Mouse (Mus musculus): ENCODE measurements around the gene Hrasls5. TPM values are rescaled to one million over a fixed set of nuclear protein-coding genes. Genes with fewer than 3 reads are reported as not detected.

Gene Hrasls5
- total RNA-seq (2021): not detected
- long read RNA-seq, experiment 1: 0 reads
- long read RNA-seq, experiment 2: 0 reads

DNA sequence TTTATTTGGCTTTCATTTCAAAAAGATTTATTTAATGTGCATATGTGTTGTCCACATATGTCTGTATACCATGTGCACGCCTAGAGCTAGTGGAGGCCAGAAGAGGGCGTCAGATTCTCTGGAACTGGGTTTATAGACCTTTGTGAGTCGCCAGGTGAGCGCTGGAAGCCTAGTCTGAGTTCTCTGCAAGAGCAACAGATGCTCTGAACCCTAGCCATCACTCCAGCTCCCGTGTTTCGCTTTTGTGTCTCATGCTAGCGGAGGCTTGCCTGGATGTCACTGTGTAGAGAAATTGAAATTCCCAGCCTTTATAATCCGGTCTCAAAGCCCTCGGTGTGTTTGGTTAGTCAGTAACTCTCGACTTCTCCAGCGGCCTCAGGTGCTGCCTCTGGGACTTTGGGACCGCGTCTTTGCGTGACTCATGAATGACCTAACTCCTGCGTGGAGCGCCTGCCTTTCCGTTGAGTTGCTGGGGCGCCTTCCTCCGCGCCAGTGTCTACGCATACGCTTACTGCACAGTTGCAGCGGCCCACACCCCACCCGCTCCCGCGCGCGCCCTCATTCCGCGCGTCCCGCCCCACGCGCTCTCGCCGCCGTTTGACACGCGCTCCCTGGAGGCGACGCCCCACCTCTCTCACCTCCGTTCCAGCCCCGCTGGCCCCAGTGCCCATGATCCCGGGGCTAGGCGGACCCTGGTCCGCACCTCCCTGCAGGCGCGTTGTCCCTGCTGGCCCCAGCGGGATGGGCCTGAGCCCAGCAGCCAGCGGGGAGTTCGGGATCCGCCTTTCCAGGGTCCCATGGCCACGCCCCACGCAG, at the start of gene Hrasls5:
Gene Hrasls5, plus strand, starts transcription at position 600 of the 816 bp plus-strand sequence.
- peak; percentile 16 for DNase-seq

DNA sequence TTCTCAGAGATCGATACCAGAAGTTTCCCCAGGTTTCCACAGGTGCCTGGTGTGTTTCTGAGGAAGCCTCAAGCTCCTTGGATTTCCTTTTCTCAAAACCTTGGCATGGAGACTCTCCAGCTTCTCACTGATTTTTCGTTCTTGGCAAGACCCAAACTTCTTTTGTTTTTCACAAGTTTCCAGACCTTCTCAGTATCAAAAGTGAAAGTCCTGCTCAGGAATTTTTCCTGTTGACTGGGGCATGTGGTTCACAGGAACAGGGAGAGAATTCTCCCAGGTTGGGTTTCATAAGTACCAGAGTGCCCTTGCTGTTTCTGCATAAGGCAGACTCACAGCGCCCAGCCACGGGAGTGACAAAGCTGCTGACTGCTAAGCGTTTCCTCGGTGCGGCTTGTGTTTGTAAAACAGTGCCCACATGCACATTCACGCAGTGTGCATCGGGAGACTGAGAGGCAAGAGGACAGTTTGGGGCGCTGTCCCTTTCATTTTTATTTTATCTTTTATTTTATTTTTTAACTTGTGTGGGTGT, 49.7 kb upstream of the Hrasls5 start:
- no peak for DNase-seq

DNA sequence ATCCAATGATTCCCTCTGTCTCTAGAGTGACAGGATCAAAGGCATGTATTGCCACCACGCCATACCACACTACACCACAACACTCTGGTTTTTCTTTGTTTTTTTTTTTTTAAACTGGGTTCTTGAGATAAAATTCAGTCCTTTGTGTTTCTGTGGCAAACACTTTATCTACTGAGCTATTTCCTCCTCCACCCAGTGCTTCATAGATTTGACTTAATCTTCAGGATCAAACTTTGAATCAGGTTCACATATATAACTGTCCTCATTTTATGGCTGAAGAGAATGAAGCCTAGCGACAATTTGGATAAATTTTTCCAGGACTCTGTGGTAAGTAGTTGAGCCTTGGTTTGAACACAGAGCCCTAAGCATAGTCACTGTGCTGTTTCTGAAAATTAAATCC, 48.7 kb upstream of the Hrasls5 start:
- no peak for DNase-seq

DNA sequence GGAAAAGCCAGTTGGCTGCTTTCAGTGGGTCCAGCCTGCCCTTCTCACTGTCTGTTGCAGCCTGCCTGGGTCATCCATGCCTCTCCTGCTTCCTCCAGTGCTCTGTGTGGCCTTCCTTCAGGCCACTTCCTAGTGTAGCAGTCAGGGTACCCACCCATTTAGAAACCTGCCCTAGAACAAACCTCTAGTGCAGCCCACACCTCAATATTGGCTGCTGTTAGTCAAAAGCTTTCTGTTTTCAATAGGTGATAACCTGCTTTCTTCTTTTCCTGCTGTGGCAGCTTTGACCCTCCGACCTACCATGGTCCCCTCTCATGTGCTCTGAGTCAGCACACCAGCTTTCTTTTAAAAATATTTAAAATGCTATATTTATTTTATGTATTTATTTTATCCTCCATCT, 47.9 kb upstream of the Hrasls5 start:
- no peak for DNase-seq

DNA sequence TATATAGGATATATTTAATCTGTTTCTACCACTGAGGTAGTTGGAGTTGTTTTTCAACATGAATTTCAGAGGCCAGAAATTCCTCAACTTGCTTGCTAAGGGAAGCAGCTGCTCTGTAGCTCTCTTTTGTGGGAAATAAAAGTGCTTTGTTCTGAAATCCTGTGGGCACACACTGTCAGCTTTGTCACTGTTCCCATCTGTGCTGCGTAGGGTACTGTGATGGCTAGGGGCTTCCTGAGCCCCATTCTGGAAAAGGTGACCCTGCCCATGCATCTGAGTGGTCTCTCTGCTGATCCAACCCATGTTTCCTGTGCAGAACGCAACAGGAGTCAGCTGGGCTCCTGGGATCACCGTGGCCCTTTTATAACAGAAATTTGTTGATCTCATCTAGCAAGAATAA, 45.5 kb upstream of the Hrasls5 start:
- no peak for DNase-seq

DNA sequence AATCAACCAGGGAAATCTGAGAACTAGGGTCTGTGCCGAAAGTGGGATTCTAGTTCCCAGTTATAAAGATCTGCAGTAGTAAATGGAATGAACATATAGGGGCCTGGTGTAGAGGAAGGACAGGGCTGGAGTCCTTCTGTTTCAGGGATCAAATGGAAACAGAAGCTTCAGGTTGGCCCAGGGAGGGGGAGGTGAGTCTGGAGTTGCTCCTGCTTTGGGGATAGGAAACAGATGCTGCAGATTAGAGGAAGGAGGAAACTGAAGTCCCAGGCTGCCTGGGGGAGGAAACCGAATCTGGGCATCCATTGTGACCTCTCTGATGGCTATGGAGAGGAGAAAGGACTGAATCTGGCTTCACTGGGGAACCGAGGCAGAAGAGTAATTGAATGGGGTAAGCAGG, 44.0 kb upstream of the Hrasls5 start:
- no peak for DNase-seq

DNA sequence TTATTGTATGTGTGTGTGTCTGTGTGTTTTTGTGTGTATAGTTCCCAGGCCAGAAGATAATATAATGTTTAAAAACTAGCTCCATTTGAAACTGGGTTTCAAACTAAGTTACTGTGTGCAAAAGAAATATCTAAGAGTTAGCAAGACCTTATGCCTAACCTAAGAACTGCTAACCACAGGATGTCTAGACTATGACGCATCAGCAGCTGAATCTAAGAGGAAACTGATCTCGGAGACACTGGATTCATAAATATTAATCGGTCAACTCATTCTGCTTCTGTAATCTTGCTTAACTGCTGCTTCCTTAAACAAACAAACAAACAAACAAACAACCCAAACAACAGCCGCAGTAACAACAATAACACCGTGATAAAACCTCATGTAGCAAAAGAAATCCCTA, 42.7 kb upstream of the Hrasls5 start:
- DNase-seq: no peak

DNA sequence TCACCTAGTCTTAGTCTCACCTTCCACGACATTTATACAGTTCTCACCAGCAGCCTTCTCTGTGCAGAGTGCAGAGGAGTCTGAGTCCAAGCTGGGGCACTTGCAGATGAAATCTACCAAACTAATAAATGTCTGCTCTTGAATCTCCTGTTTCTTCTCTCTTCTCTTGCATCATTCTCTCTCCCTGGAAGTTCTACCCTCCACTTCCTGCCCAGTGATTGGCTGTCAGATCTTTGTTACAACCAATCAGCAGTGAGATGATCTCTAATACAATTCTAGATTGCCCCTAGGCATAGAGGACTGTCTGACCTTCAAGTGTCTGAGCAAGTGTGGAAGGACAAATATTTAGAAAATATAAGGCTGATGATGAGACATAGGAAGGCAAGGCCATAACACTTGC, 36.2 kb upstream of the Hrasls5 start:
- DNase-seq: no peak

DNA sequence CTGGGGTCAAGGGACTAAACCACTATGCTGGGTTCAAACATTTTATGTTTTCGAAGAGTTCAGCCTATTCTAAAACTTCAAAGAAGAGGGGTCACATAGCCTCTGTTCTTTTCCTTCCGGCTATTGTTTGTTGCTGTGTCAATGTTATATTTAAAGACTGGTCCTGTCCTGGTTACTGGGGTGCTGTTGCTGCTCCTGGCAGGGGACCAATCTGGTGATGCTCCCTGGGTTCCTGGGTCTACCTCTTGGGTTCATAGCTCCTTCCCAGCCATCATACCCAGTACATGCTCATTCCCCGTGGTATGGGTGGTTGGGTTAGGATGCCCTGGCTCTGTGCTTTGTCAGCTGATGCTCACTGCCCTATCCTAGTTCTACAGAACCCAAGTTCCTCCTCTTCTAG, 34.6 kb upstream of the Hrasls5 start:
- DNase-seq: no peak

DNA sequence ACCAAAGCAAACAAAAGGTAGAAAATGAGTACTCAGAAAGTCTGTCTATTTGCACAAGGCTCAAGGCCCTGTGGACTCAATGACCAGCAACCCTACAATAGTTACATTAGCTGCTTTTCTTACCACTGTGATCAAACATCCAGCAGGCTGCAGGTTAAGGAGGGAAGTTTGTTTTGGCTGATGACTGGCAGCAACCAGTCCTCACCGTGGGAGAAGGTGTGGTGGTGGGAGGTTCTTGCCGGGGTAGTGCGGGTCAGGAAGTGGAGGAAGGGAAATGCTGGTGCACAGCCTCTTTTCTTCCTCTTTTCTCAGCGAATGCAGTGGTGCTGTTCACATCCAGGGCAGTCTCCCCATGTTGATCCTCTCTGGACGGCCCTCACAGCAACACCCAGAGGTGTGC, 31.3 kb upstream of the Hrasls5 start:
- no peak for DNase-seq

DNA sequence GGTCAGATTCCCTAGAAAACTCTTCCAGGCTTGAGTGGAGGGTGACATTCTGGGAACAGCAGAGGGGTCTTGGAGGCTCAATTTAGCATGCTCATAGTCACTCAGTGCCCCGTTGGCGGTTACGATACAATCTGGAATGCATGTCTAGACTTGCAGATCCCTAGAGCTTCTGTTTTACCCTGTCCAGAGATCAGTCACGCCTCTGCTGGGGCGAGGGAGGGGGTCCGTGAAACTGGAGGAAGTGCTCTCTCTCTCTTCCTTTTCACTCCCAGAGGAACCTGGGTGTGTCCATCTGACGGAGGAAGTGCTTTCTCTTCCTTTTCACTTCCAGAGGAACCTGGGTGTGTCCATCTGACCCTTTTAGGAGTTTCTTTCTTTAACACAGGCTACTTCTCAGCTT, 29.2 kb upstream of the Hrasls5 start:
- no peak for DNase-seq

DNA sequence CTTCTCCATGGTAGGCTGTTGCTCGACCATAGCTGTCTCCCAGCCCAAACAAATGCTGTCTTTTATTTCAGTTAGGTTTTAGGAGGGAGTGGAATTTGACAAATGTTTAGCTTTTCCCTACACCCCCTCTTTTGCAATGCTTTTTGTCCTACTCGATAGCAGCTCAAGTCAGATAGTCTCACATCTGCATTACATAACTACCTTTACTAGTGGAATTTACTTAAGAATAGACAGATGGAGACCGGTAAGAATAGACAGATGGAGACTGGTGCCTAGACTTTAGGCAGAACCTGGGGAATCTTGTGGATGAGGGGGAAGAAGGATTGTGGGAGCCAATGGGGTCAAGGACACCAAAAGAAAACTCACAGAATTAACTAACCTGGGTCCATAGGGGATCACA, 28.7 kb upstream of the Hrasls5 start:
- no peak for DNase-seq

DNA sequence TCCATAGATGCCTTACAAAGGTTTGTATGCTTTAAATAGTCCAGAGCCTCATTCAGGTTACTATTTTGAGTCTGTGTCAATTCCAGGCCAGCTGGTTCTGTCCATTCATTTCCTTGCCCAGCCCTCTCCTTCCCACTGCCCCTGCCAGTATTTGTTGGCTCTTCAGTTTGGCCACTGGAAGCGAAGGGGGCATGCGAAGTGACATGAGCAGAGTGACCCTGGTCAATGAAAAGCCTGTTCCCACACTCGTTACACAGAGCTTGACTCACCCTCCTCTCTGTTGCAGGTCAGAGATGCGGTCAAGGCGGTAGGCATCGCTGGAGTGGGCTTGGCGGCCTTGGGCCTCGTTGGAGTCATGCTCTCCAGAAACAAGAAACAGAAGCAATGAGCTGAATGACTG, 27.1 kb upstream of the Hrasls5 start:
- DNase-seq: no peak

DNA sequence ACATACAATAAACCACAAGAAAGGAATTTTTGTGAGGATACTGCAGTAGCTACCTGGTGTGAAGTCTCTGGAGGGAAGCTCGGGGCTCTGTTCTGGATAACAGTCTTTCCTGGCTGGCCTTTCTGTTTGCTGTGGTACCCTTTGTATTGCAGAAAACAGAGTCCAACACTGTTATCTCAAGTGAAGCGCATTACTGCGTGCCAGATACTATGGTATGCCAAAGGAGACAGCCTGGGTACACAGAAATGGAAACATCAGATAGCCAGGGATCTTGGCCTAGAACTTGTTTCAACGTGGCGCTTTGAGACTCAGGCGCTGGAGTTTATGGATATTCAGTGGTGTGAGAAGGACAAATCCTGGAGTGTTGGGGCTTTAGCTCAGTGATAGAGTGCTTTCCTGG, 26.6 kb upstream of the Hrasls5 start:
- DNase-seq: no peak

DNA sequence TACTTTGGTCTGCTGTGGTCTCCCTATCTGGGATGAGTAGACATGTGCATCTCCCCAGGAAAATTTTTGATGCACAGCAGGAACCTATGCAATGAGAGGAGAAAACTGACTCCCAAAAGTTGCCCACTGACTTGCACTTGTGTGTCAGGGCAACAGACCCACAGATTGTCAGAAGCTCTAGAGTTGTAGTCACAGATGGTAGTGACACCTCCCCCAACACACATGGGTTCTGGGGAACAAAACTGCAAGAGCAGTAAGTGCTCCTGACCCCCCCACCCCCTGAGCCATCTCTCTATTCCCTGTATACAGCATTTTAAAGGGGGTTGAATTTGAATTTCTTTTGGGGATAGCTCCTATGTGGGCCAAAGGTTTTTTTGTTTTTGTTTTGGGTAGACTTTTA, 21.5 kb upstream of the Hrasls5 start:
- DNase-seq: no peak

DNA sequence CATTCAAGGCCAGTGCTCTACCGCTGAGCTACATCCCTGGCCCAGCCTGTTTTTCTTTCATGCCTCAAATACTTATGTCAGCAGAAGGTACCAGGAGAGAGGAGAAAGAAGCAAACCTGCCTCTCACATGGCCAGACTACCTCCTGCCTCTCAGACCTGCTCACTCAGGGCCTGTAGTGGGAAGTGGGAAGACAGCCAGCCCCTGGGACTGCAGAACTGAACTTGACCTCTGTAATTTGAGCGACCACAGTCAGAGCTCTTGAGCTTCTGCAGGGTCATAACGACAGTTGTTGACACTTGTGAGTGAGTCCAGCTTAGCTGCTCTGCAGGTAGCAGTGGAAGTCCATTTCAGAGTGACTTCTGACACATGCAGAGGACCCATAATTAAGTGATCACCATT, 20.3 kb upstream of the Hrasls5 start:
- peak; percentile 29 for DNase-seq

DNA sequence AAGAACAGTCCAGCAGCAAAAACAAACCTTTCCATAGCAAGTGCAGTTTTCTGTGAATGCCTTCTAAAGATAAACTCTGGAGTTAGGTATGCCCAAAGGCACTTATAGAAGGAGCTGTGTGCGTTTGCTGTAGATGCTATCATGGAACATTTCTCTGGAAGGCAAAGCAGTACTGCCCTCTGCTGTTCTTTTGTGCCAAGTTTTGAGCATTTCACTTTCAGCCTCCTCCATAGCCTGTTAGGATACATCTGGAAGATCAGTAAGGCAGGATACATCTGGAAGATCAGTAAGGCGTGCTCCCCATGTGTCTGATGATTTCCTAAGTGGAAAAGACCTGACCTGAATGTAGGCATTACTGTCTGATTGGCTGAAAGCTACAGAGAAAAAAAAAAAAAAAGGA, 16.8 kb upstream of the Hrasls5 start:
- no peak for DNase-seq

DNA sequence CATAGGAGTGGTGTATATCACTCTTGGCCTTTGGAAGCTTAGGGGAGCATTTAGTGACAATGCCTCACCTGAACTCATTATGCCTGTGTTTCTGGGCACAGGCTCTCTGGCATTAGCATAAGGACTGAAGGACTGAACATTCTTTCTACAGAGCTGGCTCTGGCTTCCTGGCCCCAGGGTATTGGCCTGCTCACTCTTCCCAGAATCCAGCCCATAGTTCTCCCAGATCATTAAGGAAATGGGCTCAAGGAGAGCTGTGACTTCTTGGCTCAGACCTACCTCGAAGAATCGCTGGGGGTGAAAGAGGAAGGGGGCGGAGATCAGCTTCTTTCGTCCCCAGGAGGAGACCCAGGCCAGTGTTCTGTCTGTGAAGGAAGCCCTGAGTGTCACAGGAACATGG, 13.9 kb upstream of the Hrasls5 start:
- no peak for DNase-seq

DNA sequence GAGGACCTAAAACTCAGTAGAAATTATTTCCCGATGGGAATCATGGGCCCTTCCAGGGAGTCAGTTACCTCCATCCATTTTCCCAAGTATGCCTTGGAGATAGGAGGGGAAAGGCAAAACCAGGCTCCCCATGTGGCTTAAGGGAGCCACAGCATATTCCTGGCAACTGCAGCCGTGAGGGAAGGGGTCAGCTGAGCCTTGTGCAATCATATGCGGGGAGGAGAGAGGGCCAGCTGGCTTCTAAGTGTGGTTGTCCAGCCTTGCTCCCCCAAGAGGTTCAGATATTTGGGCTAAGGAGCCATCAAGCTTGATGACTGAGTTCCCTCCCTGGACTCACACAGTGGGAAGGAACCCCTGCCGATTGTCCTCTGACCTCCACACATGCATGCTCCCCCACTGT, 10.8 kb upstream of the Hrasls5 start:
- DNase-seq: no peak

DNA sequence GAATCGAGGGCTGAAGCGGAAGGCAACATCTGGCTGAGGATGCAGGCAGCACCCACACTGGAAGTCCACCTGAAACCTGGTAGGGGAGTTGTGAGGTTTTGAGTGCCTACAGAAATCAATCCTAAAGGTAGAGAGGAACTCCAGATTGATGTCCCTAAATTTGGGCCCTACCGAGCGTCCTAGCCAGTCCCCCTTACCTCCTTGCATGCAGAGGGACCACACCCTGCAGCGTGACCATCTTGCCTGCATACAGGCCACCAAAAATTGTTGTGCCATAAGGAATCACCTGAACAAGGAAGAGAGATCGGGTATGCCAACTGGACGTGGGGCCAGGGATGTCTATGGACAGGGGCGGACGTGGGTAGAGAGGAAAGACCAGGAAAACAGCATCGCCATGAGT, 8.2 kb upstream of the Hrasls5 start:
- no peak for DNase-seq

DNA sequence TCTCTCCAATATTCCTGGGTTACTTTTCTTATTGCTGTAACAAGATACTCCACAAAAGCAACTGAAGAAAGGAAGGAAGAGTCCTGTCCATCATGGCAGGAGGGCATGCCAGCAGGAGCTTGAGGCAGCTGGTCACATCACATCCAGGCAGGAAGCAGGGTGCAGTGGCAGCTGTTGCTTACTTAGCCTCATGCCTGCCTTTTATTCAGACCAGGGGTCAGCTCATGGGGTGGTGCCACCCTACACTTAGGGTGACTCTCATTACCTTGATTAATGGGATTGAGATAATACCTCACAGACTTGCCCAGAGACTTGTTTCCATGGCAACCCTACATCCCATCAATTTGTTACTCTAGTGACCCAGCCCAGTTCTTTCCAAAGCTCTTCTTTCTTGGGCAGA, 7.3 kb upstream of the Hrasls5 start:
- no peak for DNase-seq

DNA sequence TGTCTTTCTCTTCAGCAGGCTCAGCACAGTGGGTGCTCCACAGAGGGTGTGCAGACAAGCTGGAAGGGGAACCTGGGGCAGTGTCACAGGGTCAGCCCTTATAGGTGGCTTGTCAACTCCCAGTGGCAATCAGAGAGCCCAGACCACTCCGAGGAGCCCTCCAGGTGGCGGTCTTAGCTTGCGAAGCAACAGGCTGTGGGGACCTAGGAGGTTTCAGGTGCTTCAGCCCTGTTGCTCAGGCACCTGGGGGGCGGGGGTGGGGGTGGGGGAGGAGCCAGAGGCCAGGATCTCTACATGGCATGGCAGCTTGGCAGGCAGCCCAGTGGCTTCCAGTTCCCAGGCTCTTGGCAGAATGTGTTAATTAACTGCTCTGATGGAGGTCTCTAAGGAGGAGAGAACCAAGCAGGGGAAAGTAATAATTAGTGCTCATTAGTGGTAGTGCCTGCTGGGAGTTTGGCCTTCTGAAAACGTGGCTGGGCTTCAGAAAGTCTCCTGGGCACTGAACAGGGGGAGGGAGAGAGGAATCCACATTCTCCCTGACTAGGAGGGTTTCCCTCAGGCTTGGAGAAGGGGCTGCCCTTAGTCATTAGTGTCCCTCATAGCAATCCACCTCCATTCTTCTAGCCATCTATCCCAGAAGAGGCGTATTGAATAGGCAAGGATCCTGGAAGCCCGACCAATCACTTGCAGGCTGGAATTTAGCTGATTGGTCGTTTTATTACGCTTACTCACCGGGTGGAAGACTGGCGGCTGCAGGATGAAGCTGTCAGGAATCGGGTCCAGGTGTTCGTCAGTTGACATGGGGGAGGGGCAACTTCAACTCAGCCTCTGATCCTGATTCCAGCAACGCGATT, 6.2 kb upstream of the Hrasls5 start:
- DNase-seq: no peak

Measured in gastrocnemius, postnatal 10 days (tissue).